Mouse (Mus musculus) brain, embryonic 14.5 days (tissue): ENCODE data around the gene Htr5b.

Experiments
- CTCF ChIP-seq: fragments of 200-500 bp; IDR thresholded peaks from 2 replicates; pipeline ENCODE4 v1.5.1; 2012; ENCODE audit warnings: inconsistent platforms, mild to moderate bottlenecking, moderate library complexity, borderline replicate concordance; ENCODE audit not compliant: insufficient read depth, insufficient read length; ENCODE audit errors: extremely low read depth
- POLR2A ChIP-seq: fragments of 200-500 bp; IDR thresholded peaks from 2 replicates; pipeline ENCODE4 v1.6.1; 2012; ENCODE audit warnings: mild to moderate bottlenecking, inconsistent platforms, borderline replicate concordance; ENCODE audit not compliant: poor library complexity, insufficient read depth, insufficient read length, severe bottlenecking; ENCODE audit errors: extremely low read depth

GRCm38 (mm10) chr1:121466276-121466675 is 62.0 kb downstream of the Htr5b start:
- no peak for TF ChIP-seq CTCF
- no peak for TF ChIP-seq POLR2A
